Mouse (Mus musculus) forebrain, embryonic 11.5 days (tissue): ENCODE measurements around the gene Aff3. TPM values are rescaled to one million over a fixed set of nuclear protein-coding genes. Genes with fewer than 3 reads are reported as not detected.
A peak's percentile ranks its signal among the peaks of the same experiment; 100 is the strongest.

Source experiments
- ATAC-seq: fragments of 200-750 bp; cut with Nextera tagmentation; replicated peaks from 2 replicates; pipeline ENCODE4 v1.8.0; 2017; ENCODE audit warnings: moderate TSS enrichment; ENCODE audit not compliant: low FRiP score
- DNase-seq: peaks from one replicate; pipeline ENCODE4 v3.0.0-alpha.2; 2017; ENCODE audit warnings: low spot score
- H3K27ac ChIP-seq: fragments of 300-500 bp; sonication (generic); 2 replicates; pipeline ENCODE4 v1.5.1; 2014; ENCODE audit warnings: low read depth, low read length
- H3K27me3 ChIP-seq: fragments of 300-500 bp; sonication (generic); 2 replicates; pipeline ENCODE4 v1.6.1; 2014; ENCODE audit warnings: mild to moderate bottlenecking, low read length, mixed read lengths; ENCODE audit not compliant: control insufficient read depth, insufficient read depth
- H3K36me3 ChIP-seq: fragments of 300-500 bp; sonication (generic); 2 replicates; pipeline ENCODE4 v1.6.1; 2014; ENCODE audit warnings: mild to moderate bottlenecking, low read length, moderate library complexity, mixed read lengths; ENCODE audit not compliant: control insufficient read depth, insufficient read depth
- H3K4me1 ChIP-seq: fragments of 300-500 bp; sonication (generic); replicated peaks from 2 replicates; pipeline ENCODE4 v1.6.1; 2014; ENCODE audit warnings: low read length, mixed read lengths; ENCODE audit not compliant: control insufficient read depth, insufficient read depth
- H3K4me2 ChIP-seq: fragments of 300-500 bp; sonication (generic); 2 replicates; pipeline ENCODE4 v1.6.1; 2014; ENCODE audit warnings: low read depth, mild to moderate bottlenecking, low read length, moderate library complexity, mixed read lengths; ENCODE audit not compliant: severe bottlenecking
- H3K4me3 ChIP-seq: fragments of 300-500 bp; sonication (generic); 2 replicates; pipeline ENCODE4 v1.5.1; 2014; ENCODE audit warnings: low read depth, low read length
- H3K9ac ChIP-seq: fragments of 300-500 bp; sonication (generic); 2 replicates; pipeline ENCODE4 v1.6.1; 2014; ENCODE audit warnings: low read length
- H3K9me3 ChIP-seq: fragments of 300-500 bp; sonication (generic); 2 replicates; pipeline ENCODE4 v1.6.1; 2016; ENCODE audit warnings: low read length, mixed read lengths; ENCODE audit not compliant: control insufficient read depth
- WGBS: fragments of 180-500 bp; shearing (Covaris S2); extraction: QIAGEN DNeasy Blood & Tissue Kit; methylation state at CpG from one replicate; pipeline ENCODE4 v1.1.7; 2014; 5-methylcytosine and 5-hydroxymethylcytosine counted together
- polyA plus RNA-seq: library from polyadenylated mRNA; unstranded; fragments of >200 nt; fragmentation: Nextera tagmentation; extraction: Ambion mirVana; gene quantifications from 2 replicates; pipeline ENCODE4 v1.2.1, GENCODE M21; 2014

Aff3 gene
- polyA plus RNA-seq, 1 experiment from 2014 or later = 22.8 TPM

GRCm38 (mm10) chr1:38601802-38602508 is 62.8 kb downstream of the Aff3 start:
- Histone ChIP-seq H3K9ac (no peak overlapping the region), H3K4me2 (no peak overlapping the region), H3K4me1 (peaks cover 4% of the 10 kb centered on the region; the same call in 1 of the 2 replicates), H3K4me3 (no peak overlapping the region), H3K9me3 (no peaks in the 10 kb centered on the region), H3K36me3 (no peaks in the 10 kb centered on the region), H3K27ac (no peak overlapping the region), H3K27me3 (no peaks in the 10 kb centered on the region)
- no peak for ATAC-seq
- no peak for DNase-seq
- whole genome bisulfite sequencing = 73% methylated on average over 11 of the region's 11 CpGs

GRCm38 (mm10) chr1:38595311-38595710 is 69.4 kb downstream of the Aff3 start:
- H3K9me3 ChIP-seq = no peaks in the 10 kb centered on the region
- no peak overlapping the region for H3K4me3 ChIP-seq
- H3K27me3 ChIP-seq = no peaks in the 10 kb centered on the region
- WGBS = 74% methylated on average over 3 of the region's 3 CpGs
- ATAC-seq (no peak), DNase-seq (no peak)
- H3K36me3 ChIP-seq = no peaks in the 10 kb centered on the region
- H3K27ac ChIP-seq = no peak overlapping the region
- H3K4me1 ChIP-seq = no peaks in the 10 kb centered on the region
- H3K9ac ChIP-seq = no peak overlapping the region
- no peak overlapping the region for H3K4me2 ChIP-seq

DNA sequence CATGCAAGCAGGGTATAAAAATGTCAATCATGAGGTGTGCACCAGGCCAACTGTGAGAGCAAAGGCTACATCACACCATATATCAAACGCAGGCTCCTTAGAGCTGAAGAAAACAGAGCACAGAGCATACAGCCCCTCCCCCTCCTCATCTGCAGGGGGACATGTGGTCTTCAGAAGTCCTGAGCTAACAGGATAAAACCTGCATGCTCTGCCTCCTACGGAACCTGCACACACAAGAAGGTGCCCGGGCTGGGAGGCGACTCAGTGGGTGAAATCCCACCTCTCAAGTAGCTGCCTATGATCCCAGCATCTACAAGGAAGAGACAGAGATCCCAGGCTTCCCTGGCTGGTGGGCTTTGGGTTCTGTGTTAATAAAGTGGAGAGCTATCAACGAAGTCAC is 70.0 kb downstream of the Aff3 start:
- ATAC-seq = no peak
- Histone ChIP-seq H3K27ac (no peak overlapping the region), H3K4me3 (no peak overlapping the region), H3K9me3 (no peaks in the 10 kb centered on the region), H3K9ac (no peak overlapping the region), H3K27me3 (no peaks in the 10 kb centered on the region), H3K4me1 (no peaks in the 10 kb centered on the region), H3K4me2 (no peak overlapping the region), H3K36me3 (no peaks in the 10 kb centered on the region)
- no peak for DNase-seq
- 70% methylated on average over 5 of the region's 5 CpGs for WGBS

DNA sequence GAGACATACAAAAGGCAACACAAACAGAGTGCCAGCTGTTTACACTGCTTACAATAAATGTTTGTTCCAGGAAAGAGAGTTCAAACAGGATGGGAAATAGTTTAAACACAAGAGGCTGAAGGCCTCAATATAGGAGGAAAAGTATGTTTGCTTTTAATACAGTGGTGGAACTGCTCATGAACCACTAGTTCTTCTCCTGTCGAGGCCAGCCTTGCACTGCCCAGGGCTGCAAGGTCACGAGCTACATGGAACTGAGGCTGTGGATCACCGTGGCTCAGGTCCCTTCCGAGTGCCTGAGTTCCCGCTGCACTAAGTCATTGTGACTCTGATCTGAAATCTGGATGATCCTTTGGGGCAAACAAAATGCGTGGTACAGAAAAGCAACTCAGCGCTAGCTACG is 73.6 kb downstream of the Aff3 start:
- Histone ChIP-seq H3K27ac (no peak overlapping the region), H3K27me3 (no peaks in the 10 kb centered on the region), H3K4me3 (no peak overlapping the region), H3K9me3 (no peaks in the 10 kb centered on the region), H3K36me3 (no peaks in the 10 kb centered on the region), H3K4me2 (no peak overlapping the region), H3K9ac (no peak overlapping the region), H3K4me1 (no peaks in the 10 kb centered on the region)
- no peak for ATAC-seq
- DNase-seq = no peak
- WGBS = 92% methylated on average over 8 of the region's 8 CpGs

- no peak overlapping the region for H3K4me2 ChIP-seq
- DNase-seq (no peak), ATAC-seq (no peak)
- no peaks in the 10 kb centered on the region for H3K9me3 ChIP-seq
- 91% methylated on average over 6 of the region's 6 CpGs for WGBS
- no peak overlapping the region for H3K9ac ChIP-seq
- no peak overlapping the region for H3K4me3 ChIP-seq
- H3K36me3 ChIP-seq = no peaks in the 10 kb centered on the region
- H3K27ac ChIP-seq = no peak overlapping the region
- no peaks in the 10 kb centered on the region for H3K4me1 ChIP-seq
- no peaks in the 10 kb centered on the region for H3K27me3 ChIP-seq
Measured at GRCm38 (mm10) chr1:38588741-38589140, 76.0 kb downstream of the Aff3 start.

- WGBS = 91% methylated on average over 9 of the region's 9 CpGs
- H3K4me2 ChIP-seq = no peak overlapping the region
- H3K36me3 ChIP-seq = no peaks in the 10 kb centered on the region
- no peaks in the 10 kb centered on the region for H3K9me3 ChIP-seq
- H3K27me3 ChIP-seq = no peaks in the 10 kb centered on the region
- no peak overlapping the region for H3K4me3 ChIP-seq
- no peak overlapping the region for H3K27ac ChIP-seq
- DNase-seq (peak; percentile 19), ATAC-seq (no peak)
- no peaks in the 10 kb centered on the region for H3K4me1 ChIP-seq
- no peak overlapping the region for H3K9ac ChIP-seq
Measured at GRCm38 (mm10) chr1:38582328-38582727, 82.4 kb downstream of the Aff3 start.

- no peak overlapping the region for H3K27ac ChIP-seq
- H3K36me3 ChIP-seq = no peaks in the 10 kb centered on the region
- H3K9ac ChIP-seq = no peak overlapping the region
- no peak for DNase-seq
- no peak for ATAC-seq
- H3K9me3 ChIP-seq = no peaks in the 10 kb centered on the region
- H3K27me3 ChIP-seq = no peaks in the 10 kb centered on the region
- no peaks in the 10 kb centered on the region for H3K4me1 ChIP-seq
- 91% methylated on average over 2 of the region's 2 CpGs for WGBS
- no peak overlapping the region for H3K4me2 ChIP-seq
- H3K4me3 ChIP-seq = no peak overlapping the region
Measured at GRCm38 (mm10) chr1:38580572-38580971, 84.2 kb downstream of the Aff3 start.

- Histone ChIP-seq H3K4me1 (no peaks in the 10 kb centered on the region), H3K9me3 (no peaks in the 10 kb centered on the region), H3K4me2 (no peak overlapping the region), H3K4me3 (no peak overlapping the region), H3K27ac (no peak overlapping the region), H3K27me3 (no peaks in the 10 kb centered on the region), H3K36me3 (no peaks in the 10 kb centered on the region), H3K9ac (no peak overlapping the region)
- ATAC-seq (no peak), DNase-seq (peak; percentile 18)
- 70% methylated on average over 5 of the region's 5 CpGs for WGBS
Measured at GRCm38 (mm10) chr1:38578339-38578738, 86.4 kb downstream of the Aff3 start.

DNA sequence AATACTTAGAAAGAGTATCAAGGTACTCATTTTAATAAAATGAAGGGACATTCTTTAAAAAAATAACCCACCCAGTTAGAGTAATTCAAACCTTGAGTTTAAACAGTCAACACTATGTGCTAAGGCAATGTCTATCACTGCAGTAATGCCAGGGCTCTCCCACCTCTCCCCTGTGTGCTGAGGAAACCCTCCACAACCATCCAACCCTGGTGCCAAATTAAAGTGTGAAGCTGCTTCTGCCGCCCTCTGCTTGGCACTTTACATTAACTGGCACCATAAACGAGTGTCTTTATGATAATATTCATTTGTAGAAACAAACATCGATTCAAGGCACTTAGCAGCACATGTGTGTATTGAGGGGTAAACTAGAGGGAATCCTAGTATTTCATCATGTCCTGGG is 97.0 kb downstream of the Aff3 start:
- 76% methylated on average over 3 of the region's 3 CpGs for WGBS
- H3K4me2 ChIP-seq = no peak overlapping the region
- peaks cover 12% of the 10 kb centered on the region for H3K4me1 ChIP-seq
- no peak for ATAC-seq
- no peak overlapping the region for H3K27ac ChIP-seq
- H3K27me3 ChIP-seq = no peaks in the 10 kb centered on the region
- no peak for DNase-seq
- H3K4me3 ChIP-seq = no peak overlapping the region
- H3K36me3 ChIP-seq = no peaks in the 10 kb centered on the region
- H3K9me3 ChIP-seq = no peaks in the 10 kb centered on the region
- no peak overlapping the region for H3K9ac ChIP-seq
